Mouse (Mus musculus) liver, embryonic 14.5 days (tissue): Measurements from ENCODE around the gene Ccdc171.

Experiments
- CTCF ChIP-seq: IDR thresholded peaks from 2 replicates; pipeline ENCODE4 v1.5.1; 2016; ENCODE audit warnings: antibody characterized with exemption, low read depth, control low read depth
- EP300 ChIP-seq: IDR thresholded peaks from 2 replicates; pipeline ENCODE4 v1.6.1; 2016; ENCODE audit warnings: antibody characterized with exemption, low read depth

- no peak for TF ChIP-seq CTCF
- no peak for TF ChIP-seq EP300
These were observed 130.1 kb downstream of the Ccdc171 start for GRCm38 (mm10) chr4:83655396-83655795.
